Mouse (Mus musculus) C2C12 (cell line): Measurements from ENCODE around the gene Tekt1. TPM values are rescaled to one million over a fixed set of nuclear protein-coding genes. Genes with fewer than 3 reads are reported as not detected.

Experiments
- H3K27me3 ChIP-seq: one replicate; pipeline ENCODE4 v1.6.1; 2011; ENCODE audit not compliant: control insufficient read depth, insufficient read depth, insufficient read length
- H3K36me3 ChIP-seq: one replicate; pipeline ENCODE4 v1.6.1; 2011; ENCODE audit not compliant: control insufficient read depth, insufficient read depth
- H3K4me3 ChIP-seq: one replicate; pipeline ENCODE4 v1.5.1; 2011; ENCODE audit warnings: mild to moderate bottlenecking, control low read depth; ENCODE audit not compliant: poor library complexity, insufficient read depth, severe bottlenecking
- H3K79me2 ChIP-seq: one replicate; pipeline ENCODE4 v1.6.1; 2011; ENCODE audit not compliant: control insufficient read depth, insufficient read depth
- H3K79me3 ChIP-seq: one replicate; pipeline ENCODE4 v1.6.1; 2011; ENCODE audit warnings: low read depth, control low read depth
- H3ac ChIP-seq: one replicate; pipeline ENCODE3; 2011; ENCODE audit warnings: low read depth; ENCODE audit not compliant: control insufficient read depth, insufficient read length
- CEBPB ChIP-seq: IDR thresholded peaks from one replicate; pipeline ENCODE4 v1.6.1; 2011; ENCODE audit warnings: low read depth, mild to moderate bottlenecking, control low read depth, moderate library complexity
- CTCF ChIP-seq: IDR thresholded peaks from one replicate; pipeline ENCODE4 v1.5.1; 2011; ENCODE audit not compliant: control insufficient read depth, insufficient read depth, insufficient read length
- FOSL1 ChIP-seq: IDR thresholded peaks from one replicate; pipeline ENCODE4 v1.8.0; 2011; ENCODE audit warnings: mild to moderate bottlenecking, low read length; ENCODE audit not compliant: poor library complexity, insufficient read depth, severe bottlenecking
- MAX ChIP-seq: IDR thresholded peaks from one replicate; pipeline ENCODE4 v1.6.1; 2011; ENCODE audit warnings: mild to moderate bottlenecking, control low read depth
- MYOD1 ChIP-seq: IDR thresholded peaks from one replicate; pipeline ENCODE4 v1.6.1; 2011; ENCODE audit warnings: low read depth; ENCODE audit not compliant: control insufficient read depth, insufficient read length
- MYOG ChIP-seq: IDR thresholded peaks from one replicate; pipeline ENCODE4 v1.6.1; 2011; ENCODE audit not compliant: control insufficient read depth, insufficient read length; ENCODE audit errors: extremely low read depth
- USF1 ChIP-seq: IDR thresholded peaks from one replicate; pipeline ENCODE4 v1.6.1; 2011; ENCODE audit warnings: low read depth, mild to moderate bottlenecking, control low read depth, moderate library complexity
- polyA plus RNA-seq: library from polyadenylated mRNA; unstranded; fragments of >200 nt; fragmentation: generic; extraction: Trizol; gene quantifications from one replicate; pipeline ENCODE4 v1.2.1, GENCODE M21; 2012; ENCODE audit warnings: missing spikeins

Gene Tekt1
- polyA plus RNA-seq, 1 experiment: not detected

DNA sequence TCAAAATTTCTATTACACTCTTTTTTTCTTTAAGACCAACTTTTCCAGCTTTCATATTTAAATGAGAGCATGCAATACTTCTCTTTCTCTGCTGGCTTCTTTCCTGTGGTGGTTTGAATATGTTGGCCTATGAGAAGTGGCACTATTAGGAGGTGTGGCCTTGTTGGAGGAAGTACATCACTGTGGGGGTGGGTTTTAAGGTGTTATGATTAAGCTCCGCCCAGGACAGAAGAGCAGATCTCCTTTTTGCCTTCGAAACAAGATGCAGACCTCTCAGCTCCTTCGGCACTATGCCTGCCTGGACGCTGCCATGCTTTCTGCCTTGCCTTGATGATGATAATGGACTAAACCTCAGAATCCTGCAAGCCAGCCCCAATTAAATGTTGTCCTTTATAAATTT is 36.5 kb downstream of the Tekt1 start:
- H3K27me3 ChIP-seq: no peaks in the 10 kb centered on the region
- no peaks in the 10 kb centered on the region for H3K79me2 ChIP-seq
- TF ChIP-seq FOSL1 (no peak), MAX (no peak), MYOG (no peak), USF1 (no peak), CEBPB (no peak)
- no peaks in the 10 kb centered on the region for H3K79me3 ChIP-seq
- H3ac ChIP-seq: no peak overlapping the region
- no peaks in the 10 kb centered on the region for H3K36me3 ChIP-seq
- no peak overlapping the region for H3K4me3 ChIP-seq

DNA sequence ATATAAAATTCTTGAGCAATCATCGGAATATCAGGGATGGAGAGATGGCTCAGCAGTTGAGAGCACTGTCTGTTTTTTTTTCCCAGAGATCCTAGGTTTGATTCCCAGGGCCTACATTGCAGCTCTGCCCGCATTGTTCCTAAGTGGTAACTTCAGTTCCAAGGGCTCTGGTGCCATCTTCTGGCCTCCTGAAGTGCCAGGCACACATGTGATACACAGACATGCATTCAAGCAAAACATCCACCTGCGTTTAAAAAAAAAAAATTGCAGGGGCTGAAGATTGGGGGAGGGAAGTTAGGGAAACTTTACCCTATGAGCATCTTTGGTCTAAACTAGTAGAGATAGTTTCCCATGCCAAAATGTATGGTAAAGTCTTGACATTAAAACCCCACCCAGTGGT is 37.8 kb downstream of the Tekt1 start:
- no peak overlapping the region for H3ac ChIP-seq
- no peaks in the 10 kb centered on the region for H3K79me3 ChIP-seq
- no peaks in the 10 kb centered on the region for H3K79me2 ChIP-seq
- peak; percentile 24 for TF ChIP-seq CTCF
- TF ChIP-seq MAX: no peak
- no peaks in the 10 kb centered on the region for H3K27me3 ChIP-seq
- H3K36me3 ChIP-seq: no peaks in the 10 kb centered on the region
- H3K4me3 ChIP-seq: no peak overlapping the region

DNA sequence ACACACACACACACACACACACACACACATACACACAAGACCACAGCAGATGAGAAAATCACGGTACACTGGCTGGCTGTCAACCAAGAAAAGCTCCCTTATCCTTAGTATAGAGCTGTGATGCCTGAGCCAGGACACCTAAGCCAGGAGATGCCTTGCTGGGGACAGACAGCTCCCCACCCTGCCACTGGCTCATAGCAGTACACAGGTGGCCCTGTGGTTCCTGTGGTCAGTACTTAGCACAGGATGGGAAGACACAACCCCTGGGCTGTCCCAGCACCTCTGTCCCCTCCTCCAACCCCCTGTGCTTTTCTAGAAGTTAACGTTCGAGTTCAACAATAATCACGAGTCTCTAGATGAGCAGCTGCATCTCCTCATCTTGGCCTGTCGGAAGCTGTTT is 44.2 kb downstream of the Tekt1 start:
- Histone ChIP-seq H3K36me3 (no peaks in the 10 kb centered on the region), H3ac (no peak overlapping the region), H3K4me3 (no peak overlapping the region), H3K79me2 (no peaks in the 10 kb centered on the region), H3K79me3 (no peaks in the 10 kb centered on the region), H3K27me3 (no peaks in the 10 kb centered on the region)
- TF ChIP-seq MAX (no peak), USF1 (no peak)

DNA sequence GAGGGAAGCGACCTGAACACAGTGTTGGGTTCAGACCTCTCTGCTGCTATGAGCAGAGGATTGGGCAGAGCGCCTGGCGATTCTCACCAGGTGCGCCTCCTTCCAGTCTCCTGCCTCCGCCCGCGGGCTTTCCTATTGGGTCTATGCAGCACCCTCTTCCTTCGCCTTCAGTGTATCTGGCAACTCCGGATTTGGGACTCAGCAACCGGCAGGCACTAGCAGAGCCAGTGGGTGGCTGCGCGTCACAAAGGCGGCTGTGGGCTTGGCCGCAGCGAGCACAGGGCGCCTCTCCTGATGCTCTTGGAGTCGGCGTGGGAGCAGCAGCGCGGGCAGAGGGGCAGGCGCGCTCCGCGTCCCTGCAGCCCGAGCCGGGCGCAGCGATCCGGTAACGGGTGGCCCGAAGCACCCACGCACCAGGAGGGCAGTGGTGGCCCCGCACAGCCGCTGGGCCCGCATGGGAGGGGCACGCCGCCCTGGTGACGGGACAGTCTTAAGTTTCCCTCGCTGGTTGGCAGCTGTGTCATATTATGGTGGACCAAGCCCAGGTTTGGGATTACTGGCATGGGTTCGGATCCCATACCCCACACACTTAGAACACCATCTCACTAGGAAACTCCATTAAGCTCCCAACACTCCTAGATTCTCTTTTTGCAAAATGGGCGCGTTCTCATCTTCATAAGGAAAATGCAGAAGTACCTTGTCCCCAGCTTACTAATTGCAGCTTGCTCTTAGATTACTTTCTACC is 47.9 kb downstream of the Tekt1 start, which contains the start of gene Fbxo39:
Gene Fbxo39, plus strand, starts transcription at position 294 of the 745 bp plus-strand sequence.
- Histone ChIP-seq H3K36me3 (no peaks in the 10 kb centered on the region), H3K4me3 (no peak within 1 kb of the TSS), H3K27me3 (no peaks in the 10 kb centered on the region), H3K79me3 (no peaks in the 10 kb centered on the region), H3K79me2 (no peaks in the 10 kb centered on the region), H3ac (no peak within 1 kb of the TSS)
- TF ChIP-seq MAX: no peak
- no peak for TF ChIP-seq FOSL1
- no peak for TF ChIP-seq MYOD1
- TF ChIP-seq CTCF: no peak
- TF ChIP-seq CEBPB: no peak
- no peak for TF ChIP-seq USF1
- no peak for TF ChIP-seq MYOG

DNA sequence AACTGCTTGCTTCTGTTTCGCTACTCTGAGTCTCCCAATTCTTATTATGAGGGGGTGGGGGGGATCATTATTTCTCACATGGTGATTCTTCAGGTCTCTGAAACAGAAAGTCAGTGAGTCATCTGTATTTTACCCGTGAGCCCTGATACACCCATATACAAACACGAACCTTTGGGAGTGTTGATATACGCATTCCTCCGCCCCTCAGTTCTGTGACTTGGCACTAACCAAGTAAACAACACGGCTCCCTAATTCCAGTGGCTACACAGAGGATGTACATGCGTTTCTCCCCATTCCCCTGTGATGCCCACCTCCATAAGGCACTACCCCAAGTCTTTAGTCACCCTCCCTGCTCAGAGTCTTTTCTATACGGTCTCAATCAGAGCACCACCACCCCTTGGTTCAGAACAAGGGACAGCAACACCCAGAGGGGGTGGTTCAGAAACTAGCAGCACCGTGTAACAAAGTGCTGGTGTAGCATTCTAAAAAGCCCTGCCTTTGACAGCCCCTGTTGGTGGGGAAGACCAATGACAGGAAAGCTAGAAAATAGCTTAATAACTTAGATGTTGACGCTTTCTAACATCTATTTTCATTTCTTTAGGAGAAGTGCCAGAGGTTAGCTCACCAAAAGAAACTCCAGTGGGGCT is 50.8 kb downstream of the Tekt1 start:
- no peaks in the 10 kb centered on the region for H3K79me2 ChIP-seq
- no peak overlapping the region for H3ac ChIP-seq
- no peak for TF ChIP-seq FOSL1
- no peak for TF ChIP-seq CTCF
- no peak for TF ChIP-seq MAX
- no peak for TF ChIP-seq MYOD1
- TF ChIP-seq MYOG: no peak
- TF ChIP-seq USF1: no peak
- TF ChIP-seq CEBPB: no peak
- H3K27me3 ChIP-seq: no peaks in the 10 kb centered on the region
- H3K4me3 ChIP-seq: no peak overlapping the region
- H3K36me3 ChIP-seq: no peaks in the 10 kb centered on the region
- H3K79me3 ChIP-seq: no peaks in the 10 kb centered on the region

DNA sequence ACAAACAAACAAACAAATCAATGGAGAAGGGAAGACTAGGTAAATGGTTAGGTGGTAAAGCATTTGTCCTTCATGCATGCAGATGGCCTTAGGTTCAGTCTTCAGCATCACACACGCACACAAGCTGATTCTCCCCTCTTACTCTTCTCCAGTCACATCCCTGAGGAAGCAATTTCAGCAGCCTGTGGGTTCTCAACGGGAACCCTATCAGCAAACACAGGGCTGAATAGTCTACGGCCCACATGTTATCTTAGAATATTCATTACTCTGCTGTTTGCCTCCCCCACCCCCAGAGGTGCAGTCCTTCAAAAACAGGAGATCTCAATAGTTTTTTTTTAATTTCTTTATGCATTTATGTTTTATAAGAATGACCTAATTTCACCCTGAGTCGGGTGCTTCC is 51.8 kb downstream of the Tekt1 start:
- H3ac ChIP-seq: no peak overlapping the region
- H3K79me3 ChIP-seq: no peaks in the 10 kb centered on the region
- H3K27me3 ChIP-seq: no peaks in the 10 kb centered on the region
- H3K4me3 ChIP-seq: no peak overlapping the region
- TF ChIP-seq MYOG (no peak), MYOD1 (no peak), USF1 (no peak), MAX (no peak), FOSL1 (no peak), CTCF (no peak), CEBPB (no peak)
- H3K79me2 ChIP-seq: no peaks in the 10 kb centered on the region
- H3K36me3 ChIP-seq: no peaks in the 10 kb centered on the region
